Mouse (Mus musculus) telencephalon, adult 2 months (tissue): ENCODE measurements around the gene Atp9a.

ENCODE experiments used
- DNase-seq: peaks from one replicate; pipeline ENCODE4 v3.0.0-alpha.2; 2011; ENCODE audit warnings: low read depth, low spot score

The Atp9a gene

DNA sequence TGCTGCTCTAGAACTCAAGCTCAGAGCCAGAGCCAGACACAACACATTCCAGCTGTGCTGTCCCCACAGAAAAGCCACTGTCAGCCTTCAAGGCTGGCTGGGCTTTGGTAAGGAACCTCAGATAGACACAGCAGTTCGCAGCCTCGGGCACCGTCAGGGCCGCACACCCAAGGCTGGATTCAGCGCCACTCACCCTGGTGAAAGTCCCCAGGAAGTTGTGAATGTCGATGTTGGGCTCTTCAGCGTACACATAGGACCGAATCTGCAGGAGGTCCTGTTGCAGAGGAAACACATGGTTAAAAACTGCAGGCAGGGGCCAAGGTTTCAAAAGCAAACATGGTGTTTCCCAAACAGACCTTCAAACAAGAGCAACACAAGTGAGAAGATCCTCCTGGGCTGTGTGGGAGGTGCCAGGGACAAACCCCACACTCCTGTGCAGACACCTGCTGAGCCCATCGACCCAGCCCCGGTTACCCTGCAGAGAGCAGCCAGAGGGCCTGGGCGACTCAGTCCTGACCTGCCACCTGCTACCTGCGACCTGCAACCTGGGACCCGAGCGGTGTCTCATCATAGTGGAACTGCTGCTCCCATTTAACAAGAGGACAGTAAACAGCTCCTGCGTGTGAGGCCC lies 58.6 kb downstream of the Atp9a start:
- DNase-seq, result no peak

GRCm38 (mm10) chr2:168682721-168683120 lies 59.5 kb downstream of the Atp9a start:
- DNase-seq, result no peak

DNA sequence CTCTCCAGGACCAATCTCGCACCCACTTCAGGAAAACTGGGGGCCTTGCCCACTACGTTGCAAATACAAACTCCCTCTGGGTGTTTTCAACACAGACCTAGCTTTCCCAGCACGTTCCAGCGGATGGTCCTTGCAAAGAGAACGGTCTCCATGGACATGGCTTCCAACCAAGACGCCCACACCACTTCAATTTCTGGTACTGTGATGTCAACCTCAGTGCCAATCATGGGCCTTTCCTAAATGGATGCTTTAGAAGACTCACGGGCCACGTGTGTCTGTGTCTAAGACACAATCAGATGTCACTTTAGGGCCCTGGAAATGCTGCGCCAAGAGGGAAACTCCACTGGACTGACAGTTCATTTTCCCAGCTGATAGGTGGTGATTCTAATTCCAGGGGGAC lies 60.7 kb downstream of the Atp9a start:
- DNase-seq, result no peak

GRCm38 (mm10) chr2:168679381-168680199 lies 62.6 kb downstream of the Atp9a start:
- DNase-seq, result no peak

DNA sequence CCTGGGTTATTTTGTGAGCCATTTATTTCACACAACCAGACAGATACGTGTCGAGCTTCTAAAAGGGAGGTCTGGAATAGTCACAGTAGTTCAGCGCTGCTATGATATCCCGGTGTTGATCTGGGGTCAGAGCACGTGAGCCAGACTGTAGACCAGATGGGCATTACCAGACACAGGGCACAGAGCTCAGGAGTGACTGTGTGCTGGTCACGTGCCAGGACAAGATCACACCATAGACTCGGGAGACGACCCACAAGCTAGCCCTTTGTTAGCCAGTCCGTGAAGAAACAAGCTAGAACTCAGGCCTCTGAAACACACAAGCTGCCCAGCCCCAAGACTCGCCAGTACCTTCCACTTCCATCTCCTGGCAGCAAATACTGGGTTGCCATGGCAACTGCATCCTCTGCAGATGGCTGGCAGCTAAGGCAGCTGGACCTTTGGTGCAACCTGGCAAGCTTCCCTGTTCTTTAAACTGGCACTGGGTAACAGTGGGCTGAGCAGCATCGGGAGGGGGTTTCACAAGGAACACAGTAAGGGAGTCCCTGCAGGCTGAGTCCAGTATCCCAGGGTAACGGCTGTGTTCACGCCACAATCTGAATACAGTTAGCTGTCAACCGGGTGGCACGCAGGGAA lies 63.4 kb downstream of the Atp9a start:
- peak; percentile 93 for DNase-seq

- DNase-seq, result no peak
These were observed 64.6 kb downstream of the Atp9a start for GRCm38 (mm10) chr2:168677650-168678049.

GRCm38 (mm10) chr2:168671724-168672123 lies 70.5 kb downstream of the Atp9a start:
- DNase-seq, result no peak

- DNase-seq, result no peak
These were observed 72.0 kb downstream of the Atp9a start for GRCm38 (mm10) chr2:168670241-168670640.

DNA sequence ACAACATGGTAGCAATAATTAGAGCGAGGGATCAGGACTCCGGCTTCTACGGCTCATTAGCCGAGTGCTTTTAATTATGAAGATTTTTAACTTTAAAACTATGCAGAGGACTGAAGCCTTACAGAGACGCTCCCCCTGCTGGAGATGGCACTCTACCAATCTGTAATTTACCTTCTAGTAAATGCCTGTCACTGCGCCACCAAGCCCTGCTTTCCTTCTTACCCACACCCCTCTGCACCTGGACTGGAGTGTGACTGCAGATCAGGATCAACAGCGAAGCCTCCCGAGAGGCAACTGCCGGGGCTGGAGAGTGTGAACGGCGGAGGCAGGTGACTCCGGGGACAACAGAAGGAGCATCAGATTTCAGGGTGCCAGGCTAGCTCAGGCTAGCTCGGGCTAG lies 72.4 kb downstream of the Atp9a start:
- no peak for DNase-seq

GRCm38 (mm10) chr2:168667745-168668144 lies 74.5 kb downstream of the Atp9a start:
- DNase-seq, result no peak

DNA sequence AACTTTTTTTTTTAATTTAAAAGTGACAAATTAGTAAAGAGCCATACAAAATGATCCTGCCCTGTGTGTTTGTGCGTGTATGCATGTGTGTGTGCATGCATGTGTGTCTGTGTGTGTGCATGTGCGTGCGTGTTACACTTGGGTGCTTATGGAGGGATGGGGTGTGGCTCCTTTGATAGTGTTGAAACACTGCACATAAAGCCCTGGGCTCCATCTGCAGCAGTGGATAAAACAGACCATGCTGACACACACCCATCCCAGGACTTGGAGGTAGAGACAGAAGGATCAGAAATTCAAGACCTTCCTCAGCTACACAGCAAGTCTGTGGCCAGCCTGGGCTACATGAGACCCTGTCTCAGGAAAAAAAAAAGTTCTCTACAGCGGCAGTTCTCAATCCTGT lies 76.5 kb downstream of the Atp9a start:
- DNase-seq, result no peak

- DNase-seq, result no peak
These were observed 78.5 kb downstream of the Atp9a start for GRCm38 (mm10) chr2:168663716-168664115.

DNA sequence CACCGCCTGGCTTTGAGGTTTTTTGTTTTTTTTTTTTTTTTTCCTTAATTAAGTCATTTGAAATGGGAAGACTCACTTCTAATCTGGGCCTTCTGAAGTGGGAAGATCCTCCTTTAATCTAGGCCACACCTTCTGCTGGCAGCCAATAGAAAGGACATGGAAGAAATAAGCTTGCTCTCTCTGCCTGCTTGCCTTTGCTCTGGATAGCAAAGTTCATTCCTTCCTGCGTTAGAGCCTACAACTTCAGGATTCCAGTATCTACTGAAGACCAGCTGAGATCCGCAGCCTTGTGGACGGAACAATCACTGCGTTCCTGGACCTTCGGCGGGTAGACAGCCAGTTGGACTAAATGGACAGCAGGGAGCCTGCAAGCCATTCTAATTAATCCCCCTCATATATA lies 79.0 kb downstream of the Atp9a start:
- DNase-seq, result no peak

DNA sequence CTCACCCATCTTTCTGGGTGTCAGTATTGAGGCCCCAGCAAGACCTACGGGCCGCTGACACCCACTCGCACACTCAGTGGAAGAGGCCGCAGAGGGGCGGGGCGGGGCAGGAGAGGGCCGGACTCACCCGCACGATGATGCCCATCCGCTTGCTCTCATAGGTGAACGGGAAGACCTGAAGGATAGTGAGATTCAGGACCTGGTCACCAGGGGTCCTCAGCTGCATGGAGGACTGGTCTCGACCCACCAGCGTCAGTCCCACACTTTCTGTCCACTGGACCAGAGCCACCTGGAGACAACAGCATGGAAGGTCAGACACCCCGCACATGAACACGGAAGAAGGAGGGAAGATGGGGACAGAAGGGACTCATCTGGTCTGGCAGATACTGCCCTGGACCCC lies 80.4 kb downstream of the Atp9a start:
- no peak for DNase-seq

DNA sequence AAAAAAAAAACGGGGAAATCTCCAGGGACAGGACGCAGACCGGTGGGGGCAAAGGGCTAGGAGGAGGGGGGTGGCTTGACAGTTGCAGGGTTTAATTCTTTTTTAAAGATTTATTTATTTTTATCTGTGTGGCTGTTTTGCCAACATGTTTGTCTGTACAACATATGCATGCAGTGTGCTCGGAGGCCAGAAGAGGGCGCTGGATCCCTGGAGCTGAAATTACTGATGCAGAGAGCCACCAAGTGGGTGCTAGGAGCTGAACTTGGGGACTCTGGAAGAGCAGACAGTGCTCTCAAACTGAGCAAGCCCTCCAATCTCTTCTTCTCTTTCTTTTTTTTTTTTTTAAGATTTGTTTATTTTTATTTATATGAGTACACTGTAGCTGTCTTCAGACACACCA lies 81.9 kb downstream of the Atp9a start:
- no peak for DNase-seq

GRCm38 (mm10) chr2:168658551-168658950 lies 83.7 kb downstream of the Atp9a start:
- no peak for DNase-seq

GRCm38 (mm10) chr2:168656569-168657308 lies 85.5 kb downstream of the Atp9a start:
- DNase-seq, result no peak

DNA sequence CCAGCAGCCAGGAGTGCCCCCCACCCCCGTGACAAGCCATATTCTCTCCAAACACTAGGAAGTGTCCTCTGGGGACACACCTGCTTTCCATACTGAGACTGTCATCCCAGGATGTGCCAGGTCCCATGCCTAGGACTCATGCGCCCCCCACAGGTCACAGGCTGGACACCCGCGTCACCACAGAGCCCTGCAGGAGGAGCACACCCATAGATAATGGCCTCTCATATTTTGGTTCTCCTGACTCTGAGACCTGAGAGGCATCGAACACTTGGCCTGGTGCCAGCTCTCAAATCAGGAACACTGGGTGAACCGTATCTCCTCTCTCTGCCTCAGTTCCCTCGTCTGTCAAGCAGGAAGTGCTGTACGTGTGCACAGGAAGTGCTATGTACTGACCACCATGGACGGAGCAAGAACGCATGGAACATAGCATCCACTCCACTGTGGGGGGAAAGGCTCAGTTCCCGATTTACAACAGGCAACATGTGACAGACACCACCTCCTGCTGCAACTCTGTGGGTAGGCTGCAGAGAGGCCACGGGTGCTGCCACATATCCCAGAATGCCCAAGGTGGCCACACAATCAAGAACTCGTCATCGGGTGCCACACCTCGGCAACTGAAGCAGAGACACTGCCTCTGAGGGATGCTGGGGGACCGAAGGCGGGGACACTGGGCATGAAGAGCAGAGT lies 87.1 kb downstream of the Atp9a start:
- DNase-seq, result no peak

DNA sequence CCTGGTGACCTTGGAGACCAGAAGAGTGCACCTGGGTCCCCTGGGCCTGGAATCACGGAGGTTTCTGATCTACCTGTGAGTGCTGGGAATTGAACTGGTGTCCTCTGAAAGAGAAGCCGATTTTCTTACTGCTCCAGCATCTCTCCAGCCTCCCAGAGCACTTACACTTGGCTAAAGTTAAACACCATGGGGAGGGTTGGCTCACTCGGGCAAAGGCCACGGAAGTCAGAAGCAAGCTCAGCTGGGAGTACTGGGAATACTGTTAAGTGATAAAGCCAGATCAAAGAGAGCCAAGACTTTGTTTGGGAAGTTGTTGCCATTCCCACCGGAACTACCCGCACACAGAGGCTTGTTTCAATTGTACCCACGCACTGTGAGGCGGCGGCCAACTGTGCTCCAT lies 87.7 kb downstream of the Atp9a start:
- no peak for DNase-seq

DNA sequence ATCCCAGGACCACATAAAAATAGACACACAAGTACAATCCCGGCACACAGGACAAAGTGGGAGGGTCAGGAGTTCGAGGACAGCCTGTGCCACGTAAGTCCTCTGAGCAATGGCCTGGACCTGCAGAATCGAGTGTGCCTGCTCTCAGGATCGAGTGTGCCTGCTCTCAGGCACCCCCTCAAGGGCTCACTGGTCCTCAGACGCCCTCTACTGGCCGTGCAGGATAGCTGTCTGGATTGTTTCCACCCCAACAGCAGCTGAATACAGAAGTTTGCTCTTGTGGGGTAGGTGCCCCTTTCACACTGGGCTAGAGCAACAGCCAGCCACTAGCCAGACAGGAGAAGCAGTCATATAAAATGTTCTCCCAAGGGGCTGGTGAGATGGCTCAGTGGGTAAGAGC lies 90.5 kb downstream of the Atp9a start:
- no peak for DNase-seq

- DNase-seq, result no peak
These were observed 94.0 kb downstream of the Atp9a start for GRCm38 (mm10) chr2:168648171-168648570.

- no peak for DNase-seq
These were observed 97.4 kb downstream of the Atp9a start for GRCm38 (mm10) chr2:168644855-168645254.
